Mouse (Mus musculus): ENCODE data around the gene Auts2. TPM values are rescaled to one million over a fixed set of nuclear protein-coding genes. Genes with fewer than 3 reads are reported as not detected.

Gene Auts2
- polyA plus RNA-seq, 1 experiment, result 10.4 TPM

DNA sequence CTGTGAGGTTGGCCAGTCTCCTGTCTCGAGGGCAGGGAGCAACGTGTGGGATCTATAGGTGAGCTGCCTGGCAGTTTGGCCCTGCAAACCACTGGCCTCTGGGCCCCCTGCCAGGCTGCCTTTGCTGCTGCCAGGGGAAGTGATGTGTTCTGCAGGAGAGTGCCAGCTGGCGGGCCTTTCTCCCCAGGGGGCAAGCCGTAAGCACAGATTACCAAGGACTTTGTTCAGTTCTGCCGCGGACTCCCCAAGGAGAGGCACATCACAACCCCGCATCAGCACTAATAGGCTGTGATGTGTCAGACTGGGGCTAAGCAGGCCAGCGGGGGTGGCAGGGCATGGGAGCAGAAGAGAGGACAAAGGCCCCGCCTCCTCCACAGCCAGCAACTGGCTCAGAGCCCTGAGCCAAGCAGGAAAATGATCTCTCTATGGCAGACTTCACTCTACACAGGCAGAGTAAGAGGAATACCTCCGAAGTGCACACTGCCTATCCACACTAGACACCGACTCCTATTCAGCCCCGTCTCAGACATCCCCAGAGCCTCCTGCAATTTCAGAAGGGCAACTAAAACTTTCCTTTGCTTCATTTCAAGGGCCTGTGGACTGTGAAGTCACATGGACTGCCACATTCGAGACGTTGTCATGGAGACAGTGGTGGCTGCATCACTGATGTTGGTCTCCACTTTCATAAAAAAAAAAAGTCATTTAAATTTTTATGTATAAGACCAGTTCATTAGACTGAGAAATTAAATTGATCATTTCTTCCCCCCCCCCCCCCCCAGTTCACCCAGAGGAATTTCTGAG lies 942.6 kb downstream of the Auts2 start:
- no peaks in the 10 kb centered on the region for H3K27me3 ChIP-seq (ENCODE audit: control insufficient read depth, insufficient read depth, low read length)
- no peak overlapping the region for H3K27ac ChIP-seq (ENCODE audit: insufficient read depth, low read depth, low read length)
- H3K4me1 ChIP-seq (ENCODE audit: control insufficient read depth, insufficient read depth, insufficient read length, low read length), result peaks cover 3% of the 10 kb centered on the region; the same call in 1 of the 2 replicates
- H3K4me3 ChIP-seq (ENCODE audit: low read depth, low read length), result no peak overlapping the region
- no peaks in the 10 kb centered on the region for H3K36me3 ChIP-seq (ENCODE audit: control insufficient read depth, insufficient read depth, low read length)
- TF ChIP-seq CTCF (IDR thresholded peaks at IDR 0.05; ENCODE audit: extremely low read depth, insufficient read length, insufficient replicate concordance, low read depth, low read length) (no peak), POLR2A (IDR thresholded peaks at IDR 0.05; ENCODE audit: low read depth, low read length) (no peak)
- WGBS, result 11% methylated on average over 14 of the region's 14 CpGs

- H3K36me3 ChIP-seq (ENCODE audit: control insufficient read depth, insufficient read depth, low read length), result no peaks in the 10 kb centered on the region
- TF ChIP-seq POLR2A (IDR thresholded peaks at IDR 0.05; ENCODE audit: low read depth, low read length) (no peak), CTCF (IDR thresholded peaks at IDR 0.05; ENCODE audit: extremely low read depth, insufficient read length, insufficient replicate concordance, low read depth, low read length) (no peak)
- no peak overlapping the region for H3K27ac ChIP-seq (ENCODE audit: insufficient read depth, low read depth, low read length)
- H3K4me1 ChIP-seq (ENCODE audit: control insufficient read depth, insufficient read depth, insufficient read length, low read length), result peaks cover 3% of the 10 kb centered on the region; the same call in 1 of the 2 replicates
- 93% methylated on average over 3 of the region's 3 CpGs for WGBS
- no peak overlapping the region for H3K4me3 ChIP-seq (ENCODE audit: low read depth, low read length)
- no peaks in the 10 kb centered on the region for H3K27me3 ChIP-seq (ENCODE audit: control insufficient read depth, insufficient read depth, low read length)
Measured at GRCm38 (mm10) chr5:131597503-131597902, 945.6 kb downstream of the Auts2 start.

- Histone ChIP-seq H3K4me1 (ENCODE audit: control insufficient read depth, insufficient read depth, insufficient read length, low read length) (peaks cover 3% of the 10 kb centered on the region; the same call in 1 of the 2 replicates), H3K27me3 (ENCODE audit: control insufficient read depth, insufficient read depth, low read length) (no peaks in the 10 kb centered on the region), H3K36me3 (ENCODE audit: control insufficient read depth, insufficient read depth, low read length) (no peaks in the 10 kb centered on the region), H3K4me3 (ENCODE audit: low read depth, low read length) (no peak overlapping the region), H3K27ac (ENCODE audit: insufficient read depth, low read depth, low read length) (no peak overlapping the region)
- no peak for TF ChIP-seq POLR2A (IDR thresholded peaks at IDR 0.05; ENCODE audit: low read depth, low read length)
- TF ChIP-seq CTCF (IDR thresholded peaks at IDR 0.05; ENCODE audit: extremely low read depth, insufficient read length, insufficient replicate concordance, low read depth, low read length), result no peak
- 72% methylated on average over 10 of the region's 10 CpGs for WGBS
Measured at GRCm38 (mm10) chr5:131596591-131596990, 946.6 kb downstream of the Auts2 start.

DNA sequence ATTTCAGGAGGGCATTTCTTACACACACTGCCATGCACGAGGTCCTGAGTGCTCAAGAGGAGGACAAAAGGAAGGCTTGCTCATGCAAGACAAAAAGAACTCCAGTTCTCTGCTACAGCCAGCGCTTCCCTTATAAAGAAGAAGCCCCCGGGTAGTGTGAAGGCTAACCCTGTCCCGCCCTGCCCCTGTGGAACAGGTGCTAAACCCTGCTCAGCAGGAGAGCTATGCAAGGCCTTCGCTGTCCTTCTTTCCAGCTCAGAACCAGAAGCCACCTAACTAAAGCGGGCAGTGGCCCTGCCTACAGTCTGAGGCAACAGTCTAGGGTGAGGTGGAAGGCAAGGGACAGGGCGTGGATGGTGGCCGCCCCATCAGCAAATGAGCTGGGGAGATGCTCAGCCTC lies 947.4 kb downstream of the Auts2 start:
- no peak overlapping the region for H3K27ac ChIP-seq (ENCODE audit: insufficient read depth, low read depth, low read length)
- no peaks in the 10 kb centered on the region for H3K36me3 ChIP-seq (ENCODE audit: control insufficient read depth, insufficient read depth, low read length)
- no peaks in the 10 kb centered on the region for H3K27me3 ChIP-seq (ENCODE audit: control insufficient read depth, insufficient read depth, low read length)
- peaks cover 3% of the 10 kb centered on the region; the same call in 1 of the 2 replicates for H3K4me1 ChIP-seq (ENCODE audit: control insufficient read depth, insufficient read depth, insufficient read length, low read length)
- H3K4me3 ChIP-seq (ENCODE audit: low read depth, low read length), result no peak overlapping the region
- WGBS, result 74% methylated on average over 8 of the region's 8 CpGs
- no peak for TF ChIP-seq POLR2A (IDR thresholded peaks at IDR 0.05; ENCODE audit: low read depth, low read length)

DNA sequence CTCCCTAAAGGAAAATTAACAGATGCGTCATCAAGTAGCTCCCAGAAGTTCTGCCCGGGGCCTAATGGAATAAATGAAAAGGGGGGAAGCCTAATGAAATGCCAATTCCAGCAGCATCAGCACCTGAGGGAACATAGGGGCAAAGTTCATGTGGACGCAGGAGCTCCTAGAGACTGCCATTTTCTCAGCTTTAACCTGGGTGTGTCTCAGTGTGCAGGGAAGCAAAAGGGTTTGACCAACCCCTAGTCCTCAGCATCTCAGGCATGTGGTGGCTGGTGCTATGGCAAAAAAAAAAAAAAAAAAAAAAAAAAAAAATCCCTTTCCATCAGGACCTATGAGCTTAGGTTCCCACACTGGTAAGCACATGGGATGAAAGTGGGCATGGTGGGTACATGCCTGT lies 948.5 kb downstream of the Auts2 start:
- TF ChIP-seq POLR2A (IDR thresholded peaks at IDR 0.05; ENCODE audit: low read depth, low read length), result no peak
- no peak for TF ChIP-seq CTCF (IDR thresholded peaks at IDR 0.05; ENCODE audit: extremely low read depth, insufficient read length, insufficient replicate concordance, low read depth, low read length)

DNA sequence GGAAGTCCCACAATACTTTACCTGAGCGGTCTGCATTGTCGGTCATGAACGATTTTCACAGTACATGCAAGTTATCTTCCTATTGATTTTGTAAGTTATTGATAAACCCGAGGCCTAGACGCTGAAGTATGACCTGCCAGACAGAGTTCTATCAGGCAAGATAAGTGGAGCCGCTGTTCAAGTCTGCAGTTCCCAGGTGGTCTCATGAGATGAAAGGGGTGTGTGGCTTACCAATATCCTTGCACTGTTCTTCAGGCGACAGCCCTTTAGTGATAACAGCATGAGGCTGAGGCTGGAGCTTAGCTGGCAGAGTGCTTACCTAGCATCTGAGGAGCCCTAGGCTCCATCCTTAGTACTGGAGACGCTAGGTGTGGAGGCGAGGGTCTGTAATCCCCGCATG lies 949.9 kb downstream of the Auts2 start:
- TF ChIP-seq CTCF (IDR thresholded peaks at IDR 0.05; ENCODE audit: extremely low read depth, insufficient read length, insufficient replicate concordance, low read depth, low read length) (no peak), POLR2A (IDR thresholded peaks at IDR 0.05; ENCODE audit: low read depth, low read length) (no peak)
- WGBS, result 58% methylated on average over 10 of the region's 10 CpGs
- Histone ChIP-seq H3K27ac (ENCODE audit: insufficient read depth, low read depth, low read length) (no peak overlapping the region), H3K4me1 (ENCODE audit: control insufficient read depth, insufficient read depth, insufficient read length, low read length) (peaks cover 3% of the 10 kb centered on the region; the same call in 1 of the 2 replicates), H3K36me3 (ENCODE audit: control insufficient read depth, insufficient read depth, low read length) (no peaks in the 10 kb centered on the region), H3K4me3 (ENCODE audit: low read depth, low read length) (no peak overlapping the region), H3K27me3 (ENCODE audit: control insufficient read depth, insufficient read depth, low read length) (no peaks in the 10 kb centered on the region)

More for the DNA sequence above, 948.5 kb downstream of the Auts2 start:
- no peaks in the 10 kb centered on the region for H3K27me3 ChIP-seq (ENCODE audit: control insufficient read depth, insufficient read depth, low read length)
- 44% methylated on average over 3 of the region's 3 CpGs for WGBS
- H3K4me1 ChIP-seq (ENCODE audit: control insufficient read depth, insufficient read depth, insufficient read length, low read length), result peaks cover 3% of the 10 kb centered on the region; the same call in 1 of the 2 replicates
- no peak overlapping the region for H3K27ac ChIP-seq (ENCODE audit: insufficient read depth, low read depth, low read length)
- H3K4me3 ChIP-seq (ENCODE audit: low read depth, low read length), result no peak overlapping the region
- H3K36me3 ChIP-seq (ENCODE audit: control insufficient read depth, insufficient read depth, low read length), result no peaks in the 10 kb centered on the region

GRCm38 (mm10) chr5:131589948-131590467 lies 953.1 kb downstream of the Auts2 start:
- Histone ChIP-seq H3K36me3 (ENCODE audit: control insufficient read depth, insufficient read depth, low read length) (no peaks in the 10 kb centered on the region), H3K4me1 (ENCODE audit: control insufficient read depth, insufficient read depth, insufficient read length, low read length) (no peaks in the 10 kb centered on the region; the same call in 1 of the 2 replicates), H3K4me3 (ENCODE audit: low read depth, low read length) (no peak overlapping the region), H3K27ac (ENCODE audit: insufficient read depth, low read depth, low read length) (no peak overlapping the region), H3K27me3 (ENCODE audit: control insufficient read depth, insufficient read depth, low read length) (no peaks in the 10 kb centered on the region)
- 33% methylated on average over 6 of the region's 6 CpGs for WGBS
- TF ChIP-seq POLR2A (IDR thresholded peaks at IDR 0.05; ENCODE audit: low read depth, low read length) (no peak), CTCF (IDR thresholded peaks at IDR 0.05; ENCODE audit: extremely low read depth, insufficient read length, insufficient replicate concordance, low read depth, low read length) (no peak)

Data from small intestine, adult 2 months (tissue).